Mouse (Mus musculus) forebrain, embryonic 11.5 days (tissue): ENCODE measurements around the gene 9630041A04Rik. TPM values are rescaled to one million over a fixed set of nuclear protein-coding genes. Genes with fewer than 3 reads are reported as not detected.

Source experiments
- ATAC-seq: fragments of 200-750 bp; cut with Nextera tagmentation; replicated peaks from 2 replicates; pipeline ENCODE4 v1.8.0; 2017; ENCODE audit warnings: moderate TSS enrichment; ENCODE audit not compliant: low FRiP score
- DNase-seq: peaks from one replicate; pipeline ENCODE4 v3.0.0-alpha.2; 2017; ENCODE audit warnings: low spot score
- H3K27ac ChIP-seq: fragments of 300-500 bp; sonication (generic); 2 replicates; pipeline ENCODE4 v1.5.1; 2014; ENCODE audit warnings: low read depth, low read length
- H3K27me3 ChIP-seq: fragments of 300-500 bp; sonication (generic); 2 replicates; pipeline ENCODE4 v1.6.1; 2014; ENCODE audit warnings: mild to moderate bottlenecking, low read length, mixed read lengths; ENCODE audit not compliant: control insufficient read depth, insufficient read depth
- H3K36me3 ChIP-seq: fragments of 300-500 bp; sonication (generic); 2 replicates; pipeline ENCODE4 v1.6.1; 2014; ENCODE audit warnings: mild to moderate bottlenecking, low read length, moderate library complexity, mixed read lengths; ENCODE audit not compliant: control insufficient read depth, insufficient read depth
- H3K4me1 ChIP-seq: fragments of 300-500 bp; sonication (generic); replicated peaks from 2 replicates; pipeline ENCODE4 v1.6.1; 2014; ENCODE audit warnings: low read length, mixed read lengths; ENCODE audit not compliant: control insufficient read depth, insufficient read depth
- H3K4me2 ChIP-seq: fragments of 300-500 bp; sonication (generic); 2 replicates; pipeline ENCODE4 v1.6.1; 2014; ENCODE audit warnings: low read depth, mild to moderate bottlenecking, low read length, moderate library complexity, mixed read lengths; ENCODE audit not compliant: severe bottlenecking
- H3K4me3 ChIP-seq: fragments of 300-500 bp; sonication (generic); 2 replicates; pipeline ENCODE4 v1.5.1; 2014; ENCODE audit warnings: low read depth, low read length
- H3K9ac ChIP-seq: fragments of 300-500 bp; sonication (generic); 2 replicates; pipeline ENCODE4 v1.6.1; 2014; ENCODE audit warnings: low read length
- H3K9me3 ChIP-seq: fragments of 300-500 bp; sonication (generic); 2 replicates; pipeline ENCODE4 v1.6.1; 2016; ENCODE audit warnings: low read length, mixed read lengths; ENCODE audit not compliant: control insufficient read depth
- WGBS: fragments of 180-500 bp; shearing (Covaris S2); extraction: QIAGEN DNeasy Blood & Tissue Kit; methylation state at CpG from one replicate; pipeline ENCODE4 v1.1.7; 2014; 5-methylcytosine and 5-hydroxymethylcytosine counted together
- polyA plus RNA-seq: library from polyadenylated mRNA; unstranded; fragments of >200 nt; fragmentation: Nextera tagmentation; extraction: Ambion mirVana; gene quantifications from 2 replicates; pipeline ENCODE4 v1.2.1, GENCODE M21; 2014

Gene 9630041A04Rik
- polyA plus RNA-seq, 1 experiment from 2014 or later = 0.29 TPM

DNA sequence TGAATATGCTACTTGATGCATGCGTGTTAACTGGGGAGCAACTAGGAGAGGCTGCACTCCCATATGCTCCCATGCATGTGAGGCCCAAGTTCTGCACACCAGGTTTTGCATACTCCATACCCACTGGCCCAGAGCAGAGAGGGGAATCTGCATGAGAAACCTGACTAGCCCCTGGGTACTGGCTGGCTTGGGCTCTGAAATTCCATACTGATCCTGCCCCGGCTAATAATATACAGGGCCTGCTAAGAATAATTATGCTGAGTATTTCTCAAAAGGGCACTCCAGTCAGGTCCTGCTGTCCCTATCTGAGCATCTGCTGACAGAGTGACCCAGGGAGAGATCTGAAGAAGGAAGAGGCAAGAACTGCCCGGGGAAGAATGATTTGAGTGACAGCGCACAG is 92.9 kb downstream of the 9630041A04Rik start:
- H3K9ac ChIP-seq = no peak overlapping the region
- no peaks in the 10 kb centered on the region for H3K36me3 ChIP-seq
- WGBS = 81% methylated on average over 4 of the region's 4 CpGs
- no peak for ATAC-seq
- H3K4me1 ChIP-seq = peaks cover 4% of the 10 kb centered on the region
- no peaks in the 10 kb centered on the region for H3K27me3 ChIP-seq
- H3K27ac ChIP-seq = no peak overlapping the region
- no peak for DNase-seq
- no peak overlapping the region for H3K4me2 ChIP-seq
- H3K9me3 ChIP-seq = no peaks in the 10 kb centered on the region
- no peak overlapping the region for H3K4me3 ChIP-seq

DNA sequence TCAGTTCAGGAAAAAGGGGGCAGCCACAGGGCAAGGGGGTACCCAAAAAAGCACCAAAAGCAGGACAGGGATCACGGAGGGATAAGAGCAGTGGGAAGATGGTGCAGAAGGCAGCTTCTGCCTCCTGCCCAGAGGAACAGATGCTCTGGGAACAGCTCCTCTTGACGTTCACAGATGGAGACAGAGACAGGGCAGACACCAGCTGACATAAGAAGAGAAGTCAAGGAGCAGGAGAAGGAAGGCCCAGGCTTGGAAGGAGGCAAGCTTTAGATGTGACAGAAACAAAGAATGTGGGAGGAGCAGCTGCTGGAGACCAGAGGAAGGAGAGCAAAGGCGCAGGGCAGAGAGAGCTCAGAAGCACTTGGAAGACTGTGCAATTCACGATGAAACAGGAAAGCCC is 94.6 kb downstream of the 9630041A04Rik start:
- Histone ChIP-seq H3K4me3 (no peak overlapping the region), H3K36me3 (no peaks in the 10 kb centered on the region), H3K27ac (no peak overlapping the region), H3K4me2 (no peak overlapping the region), H3K4me1 (no peaks in the 10 kb centered on the region), H3K27me3 (no peaks in the 10 kb centered on the region), H3K9ac (no peak overlapping the region), H3K9me3 (no peaks in the 10 kb centered on the region)
- ATAC-seq = no peak
- no peak for DNase-seq
- 46% methylated on average over 4 of the region's 4 CpGs for WGBS

DNA sequence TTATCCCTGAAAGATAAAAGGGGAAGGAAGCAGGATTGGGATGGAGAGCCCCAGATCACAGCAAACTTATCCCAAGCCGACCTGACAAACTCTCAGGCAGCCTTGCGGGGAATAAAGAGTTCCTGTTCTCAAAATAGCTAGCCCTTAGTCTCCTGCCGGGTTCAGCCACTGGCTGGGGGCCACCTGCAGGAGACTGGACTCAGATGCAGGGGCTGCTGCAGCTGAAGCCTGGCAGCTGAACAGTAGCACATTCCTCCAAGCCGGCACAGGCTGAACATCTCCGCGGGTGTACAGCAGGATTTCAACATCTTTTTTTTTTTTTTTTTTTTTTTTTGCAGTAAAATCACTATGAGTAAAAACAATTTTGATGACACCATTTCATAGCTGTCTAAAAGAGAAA is 110.2 kb downstream of the 9630041A04Rik start:
- H3K27ac ChIP-seq = no peak overlapping the region
- ATAC-seq = no peak
- WGBS = 28% methylated on average over 6 of the region's 6 CpGs
- DNase-seq = no peak
- H3K9me3 ChIP-seq = no peaks in the 10 kb centered on the region
- H3K36me3 ChIP-seq = no peaks in the 10 kb centered on the region
- H3K27me3 ChIP-seq = no peaks in the 10 kb centered on the region
- H3K4me2 ChIP-seq = no peak overlapping the region
- no peak overlapping the region for H3K9ac ChIP-seq
- 0 out of 2 replicates have a peak, but pooled peaks cover 2% of the 10 kb centered on the region for H3K4me1 ChIP-seq
- no peak overlapping the region for H3K4me3 ChIP-seq

DNA sequence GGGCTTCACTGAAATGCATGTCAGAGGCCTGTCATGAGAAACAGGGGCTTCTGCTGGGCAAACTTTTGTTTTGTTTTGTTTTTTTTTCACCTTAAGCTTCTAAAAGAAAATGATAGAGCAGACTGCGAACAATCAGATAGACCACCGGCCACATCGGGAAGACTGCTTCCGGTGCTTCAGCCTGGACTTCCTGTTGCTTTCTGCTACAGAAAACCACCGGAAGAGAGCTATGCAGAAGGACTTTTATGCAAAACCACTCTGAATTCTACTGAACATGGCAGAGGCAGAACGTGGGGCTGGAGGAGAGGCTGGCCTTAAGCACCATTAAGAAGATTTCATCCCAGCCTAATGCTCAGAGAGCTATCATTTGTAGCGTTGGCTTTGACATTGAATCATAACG is 110.7 kb downstream of the 9630041A04Rik start:
- Histone ChIP-seq H3K27me3 (no peaks in the 10 kb centered on the region), H3K27ac (no peak overlapping the region), H3K9ac (no peak overlapping the region), H3K9me3 (no peaks in the 10 kb centered on the region), H3K4me1 (0 out of 2 replicates have a peak, but pooled peaks cover 2% of the 10 kb centered on the region), H3K4me2 (no peak overlapping the region), H3K36me3 (no peaks in the 10 kb centered on the region), H3K4me3 (no peak overlapping the region)
- ATAC-seq = no peak
- DNase-seq = no peak
- WGBS = 81% methylated on average over 8 of the region's 8 CpGs

DNA sequence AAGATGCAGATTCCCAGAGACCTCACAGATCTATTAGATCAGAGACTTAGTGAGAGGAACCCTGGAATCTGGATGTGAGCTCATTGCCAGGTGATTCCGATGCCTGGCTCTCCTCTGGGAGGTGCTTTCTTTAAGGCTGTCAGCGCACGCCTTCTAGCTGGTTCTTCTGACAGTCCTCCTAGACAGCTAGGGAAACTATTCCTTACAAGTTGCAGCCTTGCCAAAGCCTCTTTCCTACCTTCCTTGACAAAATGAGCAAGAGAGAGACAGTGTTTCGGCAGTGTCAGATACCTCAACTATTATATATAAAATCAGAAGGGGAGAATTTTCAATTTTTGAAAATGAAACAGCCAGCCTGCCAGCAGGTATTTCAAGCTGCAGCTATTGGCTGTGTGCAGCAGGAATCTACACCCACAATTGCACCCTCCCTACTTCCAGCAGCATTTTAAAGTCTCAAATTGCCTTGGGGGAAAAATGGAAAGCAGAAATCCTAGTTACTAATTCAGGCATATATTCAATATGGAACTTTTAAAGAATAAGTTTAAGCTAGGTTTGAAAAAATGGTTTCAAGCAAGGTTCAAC is 115.3 kb downstream of the 9630041A04Rik start:
- H3K9me3 ChIP-seq = no peaks in the 10 kb centered on the region
- WGBS = 94% methylated on average over 4 of the region's 4 CpGs
- no peak for ATAC-seq

DNA sequence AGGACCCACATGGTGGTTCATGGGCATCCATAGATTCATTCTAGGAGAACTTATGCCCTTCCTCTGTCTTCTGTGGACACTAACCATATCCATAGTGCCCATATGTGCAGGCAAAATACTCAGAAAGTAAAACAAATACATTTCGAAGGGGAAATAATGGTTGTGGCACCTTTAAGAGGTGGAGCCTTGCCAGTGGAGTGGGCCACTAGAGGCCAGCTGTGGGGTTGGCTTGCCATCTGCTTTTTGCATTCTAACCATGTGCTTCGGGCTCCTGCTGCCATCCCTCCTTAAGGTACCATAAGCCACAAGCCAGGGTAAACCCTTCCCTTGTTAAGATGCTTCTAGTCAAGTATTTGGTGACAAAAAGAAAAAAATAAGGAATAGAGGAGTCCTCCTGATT is 119.5 kb downstream of the 9630041A04Rik start:
- Histone ChIP-seq H3K27me3 (no peaks in the 10 kb centered on the region), H3K4me1 (no peaks in the 10 kb centered on the region), H3K36me3 (no peaks in the 10 kb centered on the region), H3K9ac (no peak overlapping the region), H3K27ac (no peak overlapping the region), H3K4me2 (no peak overlapping the region), H3K9me3 (no peaks in the 10 kb centered on the region), H3K4me3 (no peak overlapping the region)
- DNase-seq (no peak), ATAC-seq (no peak)
- WGBS = 80% methylated on average over 2 of the region's 2 CpGs

More for the DNA sequence above, 115.3 kb downstream of the 9630041A04Rik start:
- H3K4me3 ChIP-seq = no peak overlapping the region
- H3K9ac ChIP-seq = no peak overlapping the region
- no peaks in the 10 kb centered on the region for H3K4me1 ChIP-seq
- H3K27me3 ChIP-seq = no peaks in the 10 kb centered on the region
- no peaks in the 10 kb centered on the region for H3K36me3 ChIP-seq
- no peak for DNase-seq
- H3K27ac ChIP-seq = no peak overlapping the region
- H3K4me2 ChIP-seq = no peak overlapping the region

DNA sequence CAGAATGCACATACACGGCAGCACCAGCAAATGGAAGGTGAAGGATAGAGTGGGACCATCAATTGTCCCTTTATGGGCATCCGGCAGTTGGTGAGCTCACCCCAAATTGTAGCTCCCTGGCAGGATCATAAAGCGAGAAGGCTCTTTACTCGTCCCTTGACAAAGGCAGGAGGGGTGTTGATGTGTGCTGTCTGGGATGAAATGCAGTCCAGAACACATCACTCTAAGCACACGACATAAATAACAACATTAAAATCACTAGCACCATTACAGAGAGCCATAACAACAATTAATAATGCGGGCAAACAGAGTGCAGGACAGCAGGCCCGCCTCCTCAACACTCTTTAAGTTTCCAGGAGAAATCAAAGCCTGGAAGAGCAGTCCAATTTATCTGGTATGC is 120.7 kb downstream of the 9630041A04Rik start:
- H3K9me3 ChIP-seq = no peaks in the 10 kb centered on the region
- H3K36me3 ChIP-seq = no peaks in the 10 kb centered on the region
- H3K9ac ChIP-seq = no peak overlapping the region
- H3K27ac ChIP-seq = no peak overlapping the region
- ATAC-seq = no peak
- no peaks in the 10 kb centered on the region for H3K4me1 ChIP-seq
- H3K4me2 ChIP-seq = no peak overlapping the region
- WGBS = 83% methylated on average over 7 of the region's 7 CpGs
- H3K27me3 ChIP-seq = no peaks in the 10 kb centered on the region
- H3K4me3 ChIP-seq = no peak overlapping the region
- no peak for DNase-seq

DNA sequence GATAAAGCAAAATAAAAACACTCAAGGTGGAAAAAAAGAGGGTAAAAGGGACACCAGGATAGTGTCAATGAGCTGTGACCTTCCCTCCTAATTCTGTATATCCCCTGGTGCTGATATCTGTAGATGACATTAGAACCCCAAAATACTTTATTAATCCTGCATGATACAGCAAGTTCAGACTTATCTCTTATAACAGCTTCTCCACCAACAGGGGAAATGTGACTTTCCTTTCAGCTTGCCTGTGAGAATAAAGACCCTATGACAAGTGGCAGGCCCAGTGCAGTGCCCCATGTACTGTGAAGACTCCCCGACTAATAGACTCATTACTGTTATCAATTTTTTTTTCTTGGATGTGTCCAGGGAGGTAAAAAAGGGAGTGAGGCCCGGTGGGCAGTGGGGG is 125.3 kb downstream of the 9630041A04Rik start:
- whole genome bisulfite sequencing = 72% methylated on average over 2 of the region's 2 CpGs
- Histone ChIP-seq H3K36me3 (no peaks in the 10 kb centered on the region), H3K4me3 (no peak overlapping the region), H3K27me3 (no peaks in the 10 kb centered on the region), H3K9ac (no peak overlapping the region), H3K9me3 (no peaks in the 10 kb centered on the region), H3K27ac (no peak overlapping the region), H3K4me2 (no peak overlapping the region), H3K4me1 (no peaks in the 10 kb centered on the region)
- DNase-seq (no peak), ATAC-seq (no peak)

DNA sequence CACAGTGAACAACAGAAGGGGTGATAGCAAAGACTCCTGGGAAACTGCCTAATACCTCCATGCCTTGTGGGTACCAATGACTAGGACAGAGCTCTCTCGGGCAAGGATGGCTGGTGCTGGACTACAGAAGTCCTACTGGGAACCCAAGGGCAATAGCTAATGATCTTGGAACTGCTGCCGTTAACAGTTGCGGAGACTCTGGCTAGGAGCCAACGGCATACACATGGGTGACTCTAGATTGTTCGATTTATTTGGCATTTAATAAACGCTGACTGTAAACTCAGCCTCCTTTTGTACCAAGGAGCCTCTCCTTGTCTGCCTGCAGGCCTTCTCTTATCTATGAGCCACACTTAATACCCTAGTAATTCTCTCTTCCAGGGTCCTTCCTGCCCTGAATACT is 128.4 kb downstream of the 9630041A04Rik start:
- H3K9me3 ChIP-seq = no peaks in the 10 kb centered on the region
- WGBS = 95% methylated on average over 6 of the region's 6 CpGs
- H3K4me1 ChIP-seq = no peaks in the 10 kb centered on the region
- DNase-seq (no peak), ATAC-seq (no peak)
- no peak overlapping the region for H3K4me3 ChIP-seq
- H3K9ac ChIP-seq = no peak overlapping the region
- H3K27me3 ChIP-seq = no peaks in the 10 kb centered on the region
- no peaks in the 10 kb centered on the region for H3K36me3 ChIP-seq
- H3K4me2 ChIP-seq = no peak overlapping the region
- no peak overlapping the region for H3K27ac ChIP-seq
